Mouse (Mus musculus): ENCODE data around the gene Vasn. TPM values are rescaled to one million over a fixed set of nuclear protein-coding genes. Genes with fewer than 3 reads are reported as not detected.

The Vasn gene
- polyA plus RNA-seq, 1 experiment from 2014 or later: 20.4 TPM

DNA sequence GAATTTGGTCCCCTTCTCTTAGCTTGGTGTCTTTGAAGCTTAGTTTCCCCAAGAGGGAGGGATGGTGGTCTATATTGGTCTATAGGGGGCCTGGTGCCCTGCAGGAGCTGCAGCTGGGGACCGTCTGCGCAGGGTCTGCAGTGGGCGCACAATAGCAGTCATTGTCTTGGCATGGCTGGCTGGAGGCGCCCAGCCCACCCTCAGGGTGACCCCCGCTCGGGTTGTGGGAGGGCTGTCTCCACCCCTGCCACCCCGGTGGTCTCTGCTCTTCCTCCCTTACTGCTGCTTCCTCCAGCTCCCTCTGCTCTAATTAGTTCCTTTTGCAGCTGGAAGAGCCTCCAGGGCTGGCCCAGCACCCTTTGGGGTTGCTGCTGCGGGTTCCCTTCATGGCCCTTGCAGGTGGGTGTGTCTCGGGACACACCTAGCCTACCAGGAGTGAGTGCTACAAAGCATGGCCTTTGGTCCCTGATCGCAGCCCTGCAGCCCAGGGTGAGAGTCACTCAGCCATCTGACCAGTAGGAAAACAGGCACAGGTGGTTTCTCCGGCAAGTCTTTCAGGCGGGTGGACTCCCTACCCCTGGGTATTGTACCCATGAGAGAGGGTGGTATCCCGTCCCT is 34.1 kb upstream of the Vasn start:
- ATAC-seq (replicated peaks; ENCODE audit: low FRiP score, low read depth) (no peak), DNase-seq (ENCODE audit: low spot score) (no peak)
- no peaks in the 10 kb centered on the region for H3K27me3 ChIP-seq (ENCODE audit: insufficient read depth, low read length)
- peaks cover 73% of the 10 kb centered on the region for H3K4me1 ChIP-seq (replicated peaks; ENCODE audit: insufficient read depth, low read length)
- H3K4me3 ChIP-seq (replicated peaks; ENCODE audit: low read depth, low read length): no peak overlapping the region
- WGBS: 39% methylated on average over 13 of the region's 13 CpGs
- H3K36me3 ChIP-seq (ENCODE audit: insufficient read depth, low read length): 0 out of 2 replicates have a peak, but pooled peaks cover 9% of the 10 kb centered on the region
- peak overlapping the region; percentile 21; the same call in 1 of the 2 replicates for H3K4me2 ChIP-seq (ENCODE audit: low read length)
- H3K9me3 ChIP-seq (replicated peaks; ENCODE audit: low read length): no peaks in the 10 kb centered on the region
- no peak overlapping the region for H3K9ac ChIP-seq (ENCODE audit: low read depth, low read length)
- TF ChIP-seq CTCF (IDR thresholded peaks at IDR 0.05; ENCODE audit: low read depth): no peak
- peak overlapping the region; percentile 60; the same call in 1 of the 2 replicates for H3K27ac ChIP-seq

DNA sequence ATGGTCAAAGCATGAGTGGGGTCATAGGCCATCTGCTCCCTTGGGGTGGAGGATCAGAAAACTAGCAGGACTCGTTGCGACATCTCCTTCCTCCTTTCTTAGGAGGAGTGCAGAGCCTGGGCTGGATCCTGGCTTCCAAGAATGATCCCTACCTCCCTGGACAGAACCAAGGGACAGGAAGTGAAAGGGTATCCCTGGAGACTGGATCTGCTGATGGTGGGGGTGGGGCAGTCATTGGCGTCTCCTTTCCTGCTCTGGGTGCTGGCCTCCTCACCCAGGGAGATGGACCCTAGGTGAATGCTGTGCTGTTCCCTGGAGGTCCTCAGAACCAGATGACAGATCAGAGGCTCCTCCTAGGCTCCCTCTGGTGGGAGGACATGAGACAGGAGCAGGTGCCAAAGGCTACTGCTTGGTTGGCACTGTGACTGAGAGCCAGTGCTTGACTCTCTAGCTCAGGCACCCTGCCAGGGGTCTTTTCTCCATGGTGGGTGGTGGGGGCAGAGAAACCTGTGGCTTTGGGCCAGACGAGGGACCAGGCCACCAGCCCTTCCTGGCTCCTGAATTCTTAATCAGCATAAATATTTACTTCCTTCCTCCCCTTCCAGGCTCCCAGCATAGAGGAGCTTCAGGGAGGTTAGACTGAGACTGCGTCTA is 33.2 kb upstream of the Vasn start:
- H3K27me3 ChIP-seq (ENCODE audit: insufficient read depth, low read length): no peaks in the 10 kb centered on the region
- H3K4me1 ChIP-seq (replicated peaks; ENCODE audit: insufficient read depth, low read length): peaks cover 67% of the 10 kb centered on the region
- WGBS: 6% methylated on average over 5 of the region's 5 CpGs
- peak overlapping the region; percentile 60 for H3K27ac ChIP-seq
- H3K9me3 ChIP-seq (replicated peaks; ENCODE audit: low read length): no peaks in the 10 kb centered on the region
- H3K4me2 ChIP-seq (ENCODE audit: low read length): peak overlapping the region; percentile 21; the same call in 1 of the 2 replicates
- peak; percentile 71 for TF ChIP-seq CTCF (IDR thresholded peaks at IDR 0.05; ENCODE audit: low read depth)
- no peak overlapping the region for H3K9ac ChIP-seq (ENCODE audit: low read depth, low read length)
- peaks cover 14% of the 10 kb centered on the region; the same call in 1 of the 2 replicates for H3K36me3 ChIP-seq (ENCODE audit: insufficient read depth, low read length)
- peak; percentile 67 for DNase-seq (ENCODE audit: low spot score)
- H3K4me3 ChIP-seq (replicated peaks; ENCODE audit: low read depth, low read length): no peak overlapping the region
- 0 out of 2 replicates have a peak, but pooled peaks have one; percentile 2 for ATAC-seq (replicated peaks; ENCODE audit: low FRiP score, low read depth)

DNA sequence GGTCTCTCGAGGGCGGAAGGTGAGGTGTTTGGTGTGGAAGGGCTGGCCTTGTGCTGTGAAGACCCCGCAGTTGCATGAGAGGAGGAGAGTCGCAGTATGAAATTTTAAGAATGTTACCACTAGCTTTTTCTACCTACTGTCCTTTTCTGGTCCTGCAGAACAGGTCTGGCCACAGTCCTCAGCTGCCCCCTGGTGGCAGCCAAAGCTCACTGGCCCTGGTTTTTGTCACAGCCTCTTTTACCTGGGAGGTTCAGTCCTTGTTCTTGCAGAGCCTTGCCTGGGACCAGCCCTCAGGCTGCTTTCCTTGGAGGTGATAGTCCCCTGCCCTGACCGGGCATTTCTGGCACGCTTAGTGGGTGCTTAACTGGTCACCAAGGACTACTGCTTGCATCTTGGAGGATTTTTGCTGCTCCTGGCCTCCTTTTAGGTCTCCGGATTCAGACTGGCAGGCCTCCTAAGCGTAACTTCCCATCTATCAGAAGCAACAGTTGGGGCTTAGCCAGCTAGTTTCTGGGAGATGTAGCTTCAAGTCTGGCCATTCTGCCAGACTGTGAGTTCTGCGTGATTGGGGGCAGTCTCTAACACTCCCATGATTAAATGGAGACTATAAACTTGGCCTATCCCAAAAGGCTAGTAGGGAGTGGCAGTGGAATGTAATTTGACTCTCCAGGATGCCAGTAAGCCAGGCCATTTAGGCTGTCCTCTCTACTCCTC is 31.8 kb upstream of the Vasn start:
- Histone ChIP-seq H3K27me3 (ENCODE audit: insufficient read depth, low read length) (no peaks in the 10 kb centered on the region), H3K36me3 (ENCODE audit: insufficient read depth, low read length) (peaks cover 21% of the 10 kb centered on the region; the same call in 1 of the 2 replicates), H3K27ac (peak overlapping the region; percentile 47), H3K4me1 (replicated peaks; ENCODE audit: insufficient read depth, low read length) (peaks cover 52% of the 10 kb centered on the region), H3K4me2 (ENCODE audit: low read length) (peak overlapping the region; percentile 11; the same call in 1 of the 2 replicates), H3K9ac (ENCODE audit: low read depth, low read length) (no peak overlapping the region), H3K4me3 (replicated peaks; ENCODE audit: low read depth, low read length) (no peak overlapping the region), H3K9me3 (replicated peaks; ENCODE audit: low read length) (no peaks in the 10 kb centered on the region)
- DNase-seq (ENCODE audit: low spot score) (peak; percentile 94), ATAC-seq (replicated peaks; ENCODE audit: low FRiP score, low read depth) (0 out of 2 replicates have a peak, but pooled peaks have one; percentile 12)
- WGBS: 35% methylated on average over 9 of the region's 9 CpGs
- TF ChIP-seq CTCF (IDR thresholded peaks at IDR 0.05; ENCODE audit: low read depth): peak; percentile 98

DNA sequence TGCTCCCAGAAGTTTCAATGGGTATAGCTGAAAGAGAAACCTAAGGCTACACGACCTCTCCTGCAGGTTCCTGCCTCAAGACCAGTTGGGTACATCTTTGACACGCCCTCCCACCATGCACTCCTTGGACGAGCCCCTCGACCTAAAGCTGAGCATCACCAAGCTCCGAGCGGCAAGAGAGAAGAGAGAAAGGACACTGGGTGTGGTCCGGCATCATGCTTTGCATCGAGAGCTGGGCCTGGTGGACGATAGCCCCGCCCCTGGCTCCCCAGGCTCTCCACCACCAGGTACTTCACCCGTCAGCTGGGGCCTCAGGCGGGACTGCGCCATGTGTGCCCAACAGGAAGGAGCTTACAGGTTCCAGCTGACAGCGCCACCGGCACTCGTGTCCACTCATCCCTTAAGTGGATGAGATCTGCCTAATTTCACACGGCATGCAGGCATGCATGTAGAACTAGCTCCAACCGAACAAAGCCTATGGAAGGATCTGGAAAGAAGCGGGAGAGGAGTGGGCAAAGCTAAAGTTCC is 31.1 kb upstream of the Vasn start:
- no peaks in the 10 kb centered on the region for H3K27me3 ChIP-seq (ENCODE audit: insufficient read depth, low read length)
- H3K4me3 ChIP-seq (replicated peaks; ENCODE audit: low read depth, low read length): no peak overlapping the region
- WGBS: 56% methylated on average over 19 of the region's 19 CpGs
- H3K27ac ChIP-seq: peak overlapping the region; percentile 47
- peaks cover 46% of the 10 kb centered on the region for H3K4me1 ChIP-seq (replicated peaks; ENCODE audit: insufficient read depth, low read length)
- no peak for TF ChIP-seq CTCF (IDR thresholded peaks at IDR 0.05; ENCODE audit: low read depth)
- peak; percentile 61 for DNase-seq (ENCODE audit: low spot score)
- peak; percentile 46 for ATAC-seq (replicated peaks; ENCODE audit: low FRiP score, low read depth)
- H3K36me3 ChIP-seq (ENCODE audit: insufficient read depth, low read length): peaks cover 27% of the 10 kb centered on the region
- H3K4me2 ChIP-seq (ENCODE audit: low read length): 0 out of 2 replicates have a peak overlapping the region, but pooled peaks have one; percentile 11
- no peaks in the 10 kb centered on the region for H3K9me3 ChIP-seq (replicated peaks; ENCODE audit: low read length)
- H3K9ac ChIP-seq (ENCODE audit: low read depth, low read length): no peak overlapping the region

DNA sequence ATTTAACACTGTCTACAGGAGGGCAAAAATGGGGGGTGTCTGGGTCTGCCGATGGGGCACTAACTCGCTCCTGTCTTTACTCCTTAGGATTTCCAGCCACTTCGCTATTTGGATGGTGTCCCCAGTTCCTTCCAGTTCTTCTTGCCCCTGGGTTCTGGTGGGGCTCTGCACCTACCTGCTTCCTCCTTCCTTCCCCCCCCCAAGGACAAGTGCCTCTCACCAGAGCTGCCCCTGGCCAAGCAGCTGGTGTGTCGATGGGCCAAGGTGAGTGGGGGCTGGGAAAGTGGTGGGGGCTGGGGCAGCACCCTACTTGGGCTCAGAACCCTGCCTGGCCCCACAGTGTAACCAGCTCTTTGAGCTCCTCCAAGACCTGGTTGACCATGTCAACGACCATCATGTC is 28.5 kb upstream of the Vasn start:
- H3K4me3 ChIP-seq (replicated peaks; ENCODE audit: low read depth, low read length): no peak overlapping the region
- no peak for DNase-seq (ENCODE audit: low spot score)
- WGBS: 90% methylated on average over 5 of the region's 5 CpGs
- TF ChIP-seq CTCF (IDR thresholded peaks at IDR 0.05; ENCODE audit: low read depth): no peak
- H3K4me2 ChIP-seq (ENCODE audit: low read length): no peak overlapping the region
- no peak overlapping the region for H3K9ac ChIP-seq (ENCODE audit: low read depth, low read length)
- no peaks in the 10 kb centered on the region for H3K27me3 ChIP-seq (ENCODE audit: insufficient read depth, low read length)
- H3K9me3 ChIP-seq (replicated peaks; ENCODE audit: low read length): no peaks in the 10 kb centered on the region
- H3K36me3 ChIP-seq (ENCODE audit: insufficient read depth, low read length): peaks cover 50% of the 10 kb centered on the region
- ATAC-seq (replicated peaks; ENCODE audit: low FRiP score, low read depth): no peak
- peaks cover 24% of the 10 kb centered on the region for H3K4me1 ChIP-seq (replicated peaks; ENCODE audit: insufficient read depth, low read length)
- no peak overlapping the region for H3K27ac ChIP-seq

DNA sequence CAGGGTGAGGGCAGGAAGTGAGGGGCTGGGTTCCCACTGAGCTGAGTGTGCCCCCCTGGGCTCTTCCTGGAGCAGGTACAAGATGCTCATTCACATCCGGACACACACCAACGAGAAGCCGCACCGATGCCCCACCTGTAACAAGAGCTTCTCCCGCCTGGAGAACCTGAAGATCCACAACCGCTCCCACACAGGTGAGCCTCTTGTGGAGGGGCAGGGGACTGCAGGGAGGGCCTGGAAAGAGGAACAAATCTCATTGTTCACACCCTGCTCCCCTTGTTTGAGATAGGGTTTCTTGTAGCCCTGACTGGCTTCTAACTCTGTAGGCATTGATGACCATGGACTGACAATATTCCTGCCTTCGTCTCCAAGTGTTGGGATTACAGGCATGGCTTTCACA is 28.1 kb upstream of the Vasn start:
- Histone ChIP-seq H3K9me3 (replicated peaks; ENCODE audit: low read length) (no peaks in the 10 kb centered on the region), H3K4me2 (ENCODE audit: low read length) (no peak overlapping the region), H3K9ac (ENCODE audit: low read depth, low read length) (no peak overlapping the region), H3K36me3 (ENCODE audit: insufficient read depth, low read length) (peaks cover 50% of the 10 kb centered on the region), H3K27me3 (ENCODE audit: insufficient read depth, low read length) (no peaks in the 10 kb centered on the region), H3K4me3 (replicated peaks; ENCODE audit: low read depth, low read length) (no peak overlapping the region), H3K27ac (no peak overlapping the region), H3K4me1 (replicated peaks; ENCODE audit: insufficient read depth, low read length) (peaks cover 19% of the 10 kb centered on the region)
- no peak for DNase-seq (ENCODE audit: low spot score)
- peak; percentile 31; the same call in 1 of the 2 replicates for TF ChIP-seq CTCF (IDR thresholded peaks at IDR 0.05; ENCODE audit: low read depth)
- no peak for ATAC-seq (replicated peaks; ENCODE audit: low FRiP score, low read depth)
- WGBS: 95% methylated on average over 7 of the region's 7 CpGs

Measured in kidney, postnatal 0 days (tissue).